Mouse (Mus musculus) ES-CJ7 (cell line): ENCODE measurements at regions not wholly inside any gene's neighbourhood (a gene's known extent, or its start where the extent isn't known, plus 50 kb on each side); places are given as distances from the start of the nearest gene placed in this dataset.
"Not testable (repeated sequence)": the region's sequence is repeated elsewhere in the genome, so short reads cannot be mapped to it uniquely, and the experiment has no call there.

Experiments used
- DNase-seq: peaks from one replicate; pipeline ENCODE4 v3.0.0; 2011; ENCODE audit warnings: low read depth, low spot score

GRCm38 (mm10) chr16:58137728-58138279, 270.4 kb upstream of the Dcbld2 start:
- no peak for DNase-seq

- DNase-seq, result no peak
These were observed 261.8 kb upstream of the Dcbld2 start for GRCm38 (mm10) chr16:58146479-58146878.

GRCm38 (mm10) chr16:58155538-58155937, 252.7 kb upstream of the Dcbld2 start:
- no peak for DNase-seq

- DNase-seq, result no peak
These were observed 229.4 kb upstream of the Dcbld2 start for GRCm38 (mm10) chr16:58178744-58179401.

GRCm38 (mm10) chr16:58179981-58180380, 228.3 kb upstream of the Dcbld2 start:
- DNase-seq, result not testable (repeated sequence)

- no peak for DNase-seq
These were observed 213.4 kb upstream of the Dcbld2 start for GRCm38 (mm10) chr16:58194619-58195497.

GRCm38 (mm10) chr16:58211872-58212271, 196.4 kb upstream of the Dcbld2 start:
- no peak for DNase-seq

GRCm38 (mm10) chr16:58234686-58235085, 173.6 kb upstream of the Dcbld2 start:
- DNase-seq, result no peak

GRCm38 (mm10) chr16:58236857-58237256, 171.4 kb upstream of the Dcbld2 start:
- no peak for DNase-seq

GRCm38 (mm10) chr16:58276281-58276680, 132.0 kb upstream of the Dcbld2 start:
- DNase-seq, result no peak

GRCm38 (mm10) chr16:58281474-58281873, 126.8 kb upstream of the Dcbld2 start:
- DNase-seq, result peak; percentile 4

GRCm38 (mm10) chr16:58294457-58294856, 113.8 kb upstream of the Dcbld2 start:
- no peak for DNase-seq

GRCm38 (mm10) chr16:58295128-58295527, 113.1 kb upstream of the Dcbld2 start:
- DNase-seq, result no peak

GRCm38 (mm10) chr16:58299495-58299894, 108.7 kb upstream of the Dcbld2 start:
- peak; percentile 64 for DNase-seq

GRCm38 (mm10) chr16:58300098-58300497, 108.1 kb upstream of the Dcbld2 start:
- no peak for DNase-seq

- no peak for DNase-seq
These were observed 104.7 kb upstream of the Dcbld2 start for GRCm38 (mm10) chr16:58303555-58303954.

GRCm38 (mm10) chr16:58316889-58317455, 91.3 kb upstream of the Dcbld2 start:
- DNase-seq, result no peak

GRCm38 (mm10) chr16:58331087-58331486, 77.2 kb upstream of the Dcbld2 start:
- DNase-seq, result no peak

- DNase-seq, result no peak
These were observed 64.3 kb upstream of the Dcbld2 start for GRCm38 (mm10) chr16:58343921-58344320.

GRCm38 (mm10) chr16:58349354-58349753, 58.9 kb upstream of the Dcbld2 start:
- DNase-seq, result no peak

GRCm38 (mm10) chr16:58349802-58350201, 58.4 kb upstream of the Dcbld2 start:
- DNase-seq, result no peak

- DNase-seq, result no peak
These were observed 56.1 kb upstream of the Dcbld2 start for GRCm38 (mm10) chr16:58352156-58352555.
